Comparison of ENCODE assay signal across 9 mouse cellular contexts in genomic region chr11:100826161-100826866, GRCm38 (mm10). TPM values are rescaled to one million over a fixed set of nuclear protein-coding genes. Genes with fewer than 3 reads are reported as not detected.
A peak's percentile ranks its signal among the peaks of the same experiment; 100 is the strongest.
DNase-seq lines count a peak whose midpoint lies in the region; ATAC-seq and TF ChIP-seq lines count a peak whose summit lies in the region.
"Had no signal": no experiment of that assay in that cellular context is flagged by ENCODE, and none has a peak within 500 bp of the region (broad histone marks: within the 10 kb centered on the region; RNA-seq: fewer than 3 reads in every experiment).

No protein-coding gene starts in this region.

- WGBS in liver, postnatal 0 days (ENCODE audit: insufficient replicate concordance), result 56% methylated on average over 13 of the region's 13 CpGs
- 78% methylated on average over 13 of the region's 13 CpGs for WGBS in liver, embryonic 11.5 days
- 44% methylated on average over 13 of the region's 13 CpGs for WGBS in forebrain, embryonic 16.5 days

- H3K9me3 ChIP-seq in liver, postnatal 0 days (ENCODE audit: low read length), result no peaks in the 10 kb centered on the region
- H3K9me3 ChIP-seq in liver, embryonic 11.5 days (ENCODE audit: control insufficient read depth, low read length), result no peaks in the 10 kb centered on the region
- H3K9me3 ChIP-seq in forebrain, embryonic 16.5 days (ENCODE audit: control insufficient read depth, low read length), result no peaks in the 10 kb centered on the region
- H3K9me3 ChIP-seq: hindbrain, embryonic 10.5 days had no signal

- H3K36me3 ChIP-seq in liver, postnatal 0 days (replicated peaks; ENCODE audit: insufficient read depth, low read length), result 0 out of 2 replicates have a peak, but pooled peaks cover 4% of the 10 kb centered on the region
- H3K36me3 ChIP-seq in liver, embryonic 11.5 days (ENCODE audit: control insufficient read depth, insufficient read depth, low read length), result peaks cover 7% of the 10 kb centered on the region; the same call in 1 of the 2 replicates
- H3K36me3 ChIP-seq in forebrain, embryonic 16.5 days (ENCODE audit: control insufficient read depth, insufficient read depth), result no peaks in the 10 kb centered on the region
- H3K36me3 ChIP-seq: hindbrain, embryonic 10.5 days had no signal

- H3K9ac ChIP-seq in liver, postnatal 0 days (replicated peaks), result no peak overlapping the region
- H3K9ac ChIP-seq in liver, embryonic 11.5 days (ENCODE audit: low read depth, low read length), result no peak overlapping the region
- H3K9ac ChIP-seq in forebrain, embryonic 16.5 days (replicated peaks; ENCODE audit: low read depth, low read length), result no peak overlapping the region

- DNase-seq in liver, postnatal 0 days, result peak; percentile 56
- no peak for DNase-seq in liver, embryonic 11.5 days (ENCODE audit: low spot score)
- DNase-seq in lung, postnatal 36 days, result peak; percentile 84
- DNase-seq in spleen, postnatal 36 days (ENCODE audit: low spot score in 2 of 2), result peak; percentile 71 to 80
- DNase-seq in kidney, adult 9 months, result no peak

- TF ChIP-seq CTCF in liver, postnatal 0 days (IDR thresholded peaks at IDR 0.05; ENCODE audit: low read depth), result no peak

- TF ChIP-seq EP300 in liver, postnatal 0 days (IDR thresholded peaks at IDR 0.05; ENCODE audit: low read depth), result no peak

- H3K4me3 ChIP-seq in liver, postnatal 0 days (ENCODE audit: low read depth, low read length), result no peak overlapping the region
- no peak overlapping the region for H3K4me3 ChIP-seq in liver, embryonic 11.5 days (ENCODE audit: low read depth, low read length)
- no peak overlapping the region for H3K4me3 ChIP-seq in forebrain, embryonic 16.5 days (replicated peaks; ENCODE audit: low read length)
- H3K4me3 ChIP-seq: hindbrain, embryonic 10.5 days had no signal

- no peak for ATAC-seq in liver, postnatal 0 days
- no peak for ATAC-seq in liver, embryonic 11.5 days (replicated peaks; ENCODE audit: low FRiP score)
- ATAC-seq in forebrain, embryonic 16.5 days, result peak; percentile 72
- no peak for ATAC-seq in megakaryocyte-erythroid progenitor cell, adult 5-6 weeks (replicated peaks; ENCODE audit: low FRiP score, low TSS enrichment, poor library complexity, severe bottlenecking)
- ATAC-seq: Patski had no signal

- H3K27me3 ChIP-seq in liver, postnatal 0 days (ENCODE audit: insufficient read depth, low read length), result no peaks in the 10 kb centered on the region
- no peaks in the 10 kb centered on the region for H3K27me3 ChIP-seq in liver, embryonic 11.5 days (replicated peaks; ENCODE audit: control insufficient read depth, insufficient read depth, low read length)
- peaks cover 10% of the 10 kb centered on the region for H3K27me3 ChIP-seq in forebrain, embryonic 16.5 days (replicated peaks; ENCODE audit: control insufficient read depth, insufficient read depth, low read length)
- H3K27me3 ChIP-seq: Patski had no signal

- peak overlapping the region; percentile 24; the same call in 1 of the 2 replicates for H3K27ac ChIP-seq in liver, postnatal 0 days (ENCODE audit: low read depth)
- H3K27ac ChIP-seq in liver, embryonic 11.5 days (ENCODE audit: low read depth, low read length), result no peak overlapping the region
- no peak overlapping the region for H3K27ac ChIP-seq in forebrain, embryonic 16.5 days (ENCODE audit: low read length)
- H3K27ac ChIP-seq: hindbrain, embryonic 10.5 days had no signal

- H3K4me1 ChIP-seq in liver, postnatal 0 days (ENCODE audit: insufficient read depth), result peaks cover 82% of the 10 kb centered on the region
- H3K4me1 ChIP-seq in liver, embryonic 11.5 days (replicated peaks; ENCODE audit: control insufficient read depth, insufficient read depth, low read length), result peaks cover 52% of the 10 kb centered on the region
- peaks cover 20% of the 10 kb centered on the region for H3K4me1 ChIP-seq in forebrain, embryonic 16.5 days (replicated peaks; ENCODE audit: control insufficient read depth, insufficient read depth, low read length)
- H3K4me1 ChIP-seq: hindbrain, embryonic 10.5 days had no signal

- peak overlapping the region; percentile 36 for H3K4me2 ChIP-seq in liver, postnatal 0 days (ENCODE audit: low read depth, low read length)
- H3K4me2 ChIP-seq in liver, embryonic 11.5 days, result no peak overlapping the region
- H3K4me2 ChIP-seq in forebrain, embryonic 16.5 days (ENCODE audit: low read length), result no peak overlapping the region

RNA-seq across cellular contexts. Expression of gene Stat5b, which starts 24.2 kb away (rescaled TPM):
- 15.4 and 16.4 TPM in 2 replicates for polyA plus RNA-seq in liver, postnatal 0 days (2015; fragmentation: Nextera tagmentation; extraction: Ambion mirVana)
- 46.0 and 50.1 TPM in 2 replicates for polyA plus RNA-seq in liver, embryonic 11.5 days (2014; fragmentation: Nextera tagmentation; extraction: Ambion mirVana)
- 9.8 and 11.9 TPM in 2 replicates for polyA plus RNA-seq in forebrain, embryonic 16.5 days (2015; fragmentation: Nextera tagmentation; extraction: Ambion mirVana)
- 45.1 and 53.5 TPM in 2 replicates for total RNA-seq in megakaryocyte-erythroid progenitor cell, adult 5-6 weeks (2014; fragmentation: Nextera tagmentation)
- total RNA-seq in megakaryocyte-erythroid progenitor cell, adult 5-6 weeks (2017), result 37.0 and 58.7 TPM in 2 replicates

RNA-seq across cellular contexts. Expression of gene Stat5a, which starts 32.8 kb away (rescaled TPM):
- 4.7 and 6.0 TPM in 2 replicates for polyA plus RNA-seq in liver, postnatal 0 days (2015; fragmentation: Nextera tagmentation; extraction: Ambion mirVana)
- polyA plus RNA-seq in liver, embryonic 11.5 days (2014; fragmentation: Nextera tagmentation; extraction: Ambion mirVana), result 26.3 and 27.8 TPM in 2 replicates
- polyA plus RNA-seq in forebrain, embryonic 16.5 days (2015; fragmentation: Nextera tagmentation; extraction: Ambion mirVana), result 1.0 and 1.2 TPM in 2 replicates
- total RNA-seq in megakaryocyte-erythroid progenitor cell, adult 5-6 weeks (2014; fragmentation: Nextera tagmentation), result 81.1 and 116 TPM in 2 replicates
- total RNA-seq in megakaryocyte-erythroid progenitor cell, adult 5-6 weeks (2017), result 55.9 and 62.7 TPM in 2 replicates

RNA-seq across cellular contexts. Expression of gene Ghdc, which starts 55.6 kb away (rescaled TPM):
- 1.6 and 1.9 TPM in 2 replicates for polyA plus RNA-seq in liver, postnatal 0 days (2015; fragmentation: Nextera tagmentation; extraction: Ambion mirVana)
- 3.1 and 3.8 TPM in 2 replicates for polyA plus RNA-seq in liver, embryonic 11.5 days (2014; fragmentation: Nextera tagmentation; extraction: Ambion mirVana)
- 2.5 and 5.0 TPM in 2 replicates for polyA plus RNA-seq in forebrain, embryonic 16.5 days (2015; fragmentation: Nextera tagmentation; extraction: Ambion mirVana)
- 1.5 and 8.0 TPM in 2 replicates for total RNA-seq in megakaryocyte-erythroid progenitor cell, adult 5-6 weeks (2014; fragmentation: Nextera tagmentation)
- total RNA-seq in megakaryocyte-erythroid progenitor cell, adult 5-6 weeks (2017), result 1.3 and 1.7 TPM in 2 replicates

Comparison
In these comparisons a context has a peak if more than half of its experiments do, and no peak if none do; other contexts are left out.
1. DNase-seq: peak in liver, postnatal 0 days (single experiment), lung, postnatal 36 days (single experiment) and spleen, postnatal 36 days (2 of 2); none in liver, embryonic 11.5 days (single experiment) and kidney, adult 9 months (single experiment).